Mouse (Mus musculus): ENCODE results near the gene Pdia3. TPM values are rescaled to one million over a fixed set of nuclear protein-coding genes. Genes with fewer than 3 reads are reported as not detected.

The Pdia3 gene
- polyA plus RNA-seq, 1 experiment from 2014 or later, result 339 TPM

GRCm38 (mm10) chr2:121418476-121418875 lies 4.9 kb downstream of the Pdia3 start:
- WGBS, result 86% methylated on average over 3 of the region's 3 CpGs

GRCm38 (mm10) chr2:121423166-121423565 lies 9.6 kb downstream of the Pdia3 start:
- Histone ChIP-seq H3K27ac (replicated peaks in 1 of 2; ENCODE audit: control insufficient read depth in 1 of 2, insufficient read depth in 1 of 2, low read depth in 2 of 2, low read length in 2 of 2) (no peak overlapping the region), H3K4me3 (ENCODE audit: control insufficient read depth in 1 of 2, insufficient read depth in 1 of 2, low read depth in 1 of 2, low read length in 2 of 2) (no peak overlapping the region), H3K9ac (ENCODE audit: low read length) (no peak overlapping the region), H3K4me1 (ENCODE audit: control insufficient read depth in 2 of 2, insufficient read depth in 2 of 2, low read length in 2 of 2) (no peaks in the 10 kb centered on the region), H3K4me2 (ENCODE audit: low read length) (no peak overlapping the region), H3K27me3 (ENCODE audit: control insufficient read depth, insufficient read depth, low read length) (no peaks in the 10 kb centered on the region), H3K36me3 (ENCODE audit: control insufficient read depth, insufficient read depth, low read length) (peaks cover 92% of the 10 kb centered on the region), H3K9me3 (ENCODE audit: control insufficient read depth, low read length) (no peaks in the 10 kb centered on the region)
- no peak for ATAC-seq (ENCODE audit: insufficient number of reproducible peaks, insufficient read depth, low FRiP score, low read depth)
- WGBS, result 89% methylated on average over 2 of the region's 2 CpGs

More at GRCm38 (mm10) chr2:121418476-121418875, 4.9 kb downstream of the Pdia3 start:
- Histone ChIP-seq H3K9me3 (ENCODE audit: control insufficient read depth, low read length) (no peaks in the 10 kb centered on the region), H3K27me3 (ENCODE audit: control insufficient read depth, insufficient read depth, low read length) (no peaks in the 10 kb centered on the region), H3K27ac (replicated peaks in 1 of 2; ENCODE audit: control insufficient read depth in 1 of 2, insufficient read depth in 1 of 2, low read depth in 2 of 2, low read length in 2 of 2) (no peak overlapping the region), H3K9ac (ENCODE audit: low read length) (no peak overlapping the region), H3K4me3 (ENCODE audit: control insufficient read depth in 1 of 2, insufficient read depth in 1 of 2, low read depth in 1 of 2, low read length in 2 of 2) (no peak overlapping the region), H3K4me1 (ENCODE audit: control insufficient read depth in 2 of 2, insufficient read depth in 2 of 2, low read length in 2 of 2) (peaks cover 3 to 23% of the 10 kb centered on the region in 2 experiments), H3K4me2 (ENCODE audit: low read length) (no peak overlapping the region), H3K36me3 (ENCODE audit: control insufficient read depth, insufficient read depth, low read length) (peaks cover 73% of the 10 kb centered on the region)
- no peak for ATAC-seq (ENCODE audit: insufficient number of reproducible peaks, insufficient read depth, low FRiP score, low read depth)

GRCm38 (mm10) chr2:121425890-121426289 lies 12.3 kb downstream of the Pdia3 start:
- no peak for ATAC-seq (ENCODE audit: insufficient number of reproducible peaks, insufficient read depth, low FRiP score, low read depth)
- Histone ChIP-seq H3K27ac (replicated peaks in 1 of 2; ENCODE audit: control insufficient read depth in 1 of 2, insufficient read depth in 1 of 2, low read depth in 2 of 2, low read length in 2 of 2) (no peak overlapping the region), H3K36me3 (ENCODE audit: control insufficient read depth, insufficient read depth, low read length) (peaks cover 98% of the 10 kb centered on the region), H3K9me3 (ENCODE audit: control insufficient read depth, low read length) (no peaks in the 10 kb centered on the region), H3K4me3 (ENCODE audit: control insufficient read depth in 1 of 2, insufficient read depth in 1 of 2, low read depth in 1 of 2, low read length in 2 of 2) (no peak overlapping the region), H3K9ac (ENCODE audit: low read length) (no peak overlapping the region), H3K4me1 (ENCODE audit: control insufficient read depth in 2 of 2, insufficient read depth in 2 of 2, low read length in 2 of 2) (no peaks in the 10 kb centered on the region), H3K4me2 (ENCODE audit: low read length) (no peak overlapping the region), H3K27me3 (ENCODE audit: control insufficient read depth, insufficient read depth, low read length) (no peaks in the 10 kb centered on the region)
- 87% methylated on average over 2 of the region's 2 CpGs for WGBS

GRCm38 (mm10) chr2:121434854-121435253 lies 21.3 kb downstream of the Pdia3 start:
- Histone ChIP-seq H3K36me3 (ENCODE audit: control insufficient read depth, insufficient read depth, low read length) (peaks cover 100% of the 10 kb centered on the region), H3K27ac (replicated peaks in 1 of 2; ENCODE audit: control insufficient read depth in 1 of 2, insufficient read depth in 1 of 2, low read depth in 2 of 2, low read length in 2 of 2) (no peak overlapping the region), H3K9ac (ENCODE audit: low read length) (no peak overlapping the region), H3K4me3 (ENCODE audit: control insufficient read depth in 1 of 2, insufficient read depth in 1 of 2, low read depth in 1 of 2, low read length in 2 of 2) (no peak overlapping the region), H3K4me2 (ENCODE audit: low read length) (no peak overlapping the region), H3K27me3 (ENCODE audit: control insufficient read depth, insufficient read depth, low read length) (no peaks in the 10 kb centered on the region), H3K4me1 (ENCODE audit: control insufficient read depth in 2 of 2, insufficient read depth in 2 of 2, low read length in 2 of 2) (no peaks in the 10 kb centered on the region), H3K9me3 (ENCODE audit: control insufficient read depth, low read length) (no peaks in the 10 kb centered on the region)
- WGBS, result 94% methylated on average over 1 of the region's 1 CpGs
- ATAC-seq (ENCODE audit: insufficient number of reproducible peaks, insufficient read depth, low FRiP score, low read depth), result no peak

GRCm38 (mm10) chr2:121439746-121440145 lies 26.2 kb downstream of the Pdia3 start:
- H3K4me1 ChIP-seq (ENCODE audit: control insufficient read depth in 2 of 2, insufficient read depth in 2 of 2, low read length in 2 of 2), result peaks cover 10 to 15% of the 10 kb centered on the region in 2 experiments; a peak in 3 of 4 replicates

GRCm38 (mm10) chr2:121440834-121441605 lies 27.4 kb downstream of the Pdia3 start:
- Histone ChIP-seq H3K9me3 (ENCODE audit: control insufficient read depth, low read length) (no peaks in the 10 kb centered on the region), H3K4me1 (ENCODE audit: control insufficient read depth in 2 of 2, insufficient read depth in 2 of 2, low read length in 2 of 2) (peaks cover 10 to 15% of the 10 kb centered on the region in 2 experiments; a peak in 3 of 4 replicates), H3K36me3 (ENCODE audit: control insufficient read depth, insufficient read depth, low read length) (peaks cover 39% of the 10 kb centered on the region), H3K27ac (replicated peaks in 1 of 2; ENCODE audit: control insufficient read depth in 1 of 2, insufficient read depth in 1 of 2, low read depth in 2 of 2, low read length in 2 of 2) (no peak overlapping the region), H3K9ac (ENCODE audit: low read length) (no peak overlapping the region), H3K4me2 (ENCODE audit: low read length) (no peak overlapping the region), H3K27me3 (ENCODE audit: control insufficient read depth, insufficient read depth, low read length) (no peaks in the 10 kb centered on the region), H3K4me3 (ENCODE audit: control insufficient read depth in 1 of 2, insufficient read depth in 1 of 2, low read depth in 1 of 2, low read length in 2 of 2) (no peak overlapping the region)
- 44% methylated on average over 5 of the region's 5 CpGs for WGBS
- no peak for ATAC-seq (ENCODE audit: insufficient number of reproducible peaks, insufficient read depth, low FRiP score, low read depth)

More at GRCm38 (mm10) chr2:121439746-121440145, 26.2 kb downstream of the Pdia3 start:
- no peak overlapping the region for H3K9ac ChIP-seq (ENCODE audit: low read length)
- H3K4me3 ChIP-seq (ENCODE audit: control insufficient read depth in 1 of 2, insufficient read depth in 1 of 2, low read depth in 1 of 2, low read length in 2 of 2), result no peak overlapping the region
- no peak for ATAC-seq (ENCODE audit: insufficient number of reproducible peaks, insufficient read depth, low FRiP score, low read depth)
- no peak overlapping the region for H3K27ac ChIP-seq (replicated peaks in 1 of 2; ENCODE audit: control insufficient read depth in 1 of 2, insufficient read depth in 1 of 2, low read depth in 2 of 2, low read length in 2 of 2)
- 65% methylated on average over 4 of the region's 4 CpGs for whole genome bisulfite sequencing
- H3K9me3 ChIP-seq (ENCODE audit: control insufficient read depth, low read length), result no peaks in the 10 kb centered on the region
- H3K4me2 ChIP-seq (ENCODE audit: low read length), result no peak overlapping the region
- no peaks in the 10 kb centered on the region for H3K27me3 ChIP-seq (ENCODE audit: control insufficient read depth, insufficient read depth, low read length)
- peaks cover 52% of the 10 kb centered on the region for H3K36me3 ChIP-seq (ENCODE audit: control insufficient read depth, insufficient read depth, low read length)

- ATAC-seq (ENCODE audit: insufficient number of reproducible peaks, insufficient read depth, low FRiP score, low read depth), result 0 out of 2 replicates have a peak, but pooled peaks have one; percentile 9
- peak overlapping the region; percentile 70 for H3K9ac ChIP-seq (ENCODE audit: low read length)
- H3K4me1 ChIP-seq (ENCODE audit: control insufficient read depth in 2 of 2, insufficient read depth in 2 of 2, low read length in 2 of 2), result peaks cover 10 to 15% of the 10 kb centered on the region in 2 experiments; a peak in 3 of 4 replicates
- peak overlapping the region; percentile 50 to 52 for H3K4me3 ChIP-seq (ENCODE audit: control insufficient read depth in 1 of 2, insufficient read depth in 1 of 2, low read depth in 1 of 2, low read length in 2 of 2)
- 10% methylated on average over 11 of the region's 11 CpGs for WGBS
- peaks cover 32% of the 10 kb centered on the region for H3K36me3 ChIP-seq (ENCODE audit: control insufficient read depth, insufficient read depth, low read length)
- H3K4me2 ChIP-seq (ENCODE audit: low read length), result peak overlapping the region; percentile 97
- no peak overlapping the region for H3K27ac ChIP-seq (replicated peaks in 1 of 2; ENCODE audit: control insufficient read depth in 1 of 2, insufficient read depth in 1 of 2, low read depth in 2 of 2, low read length in 2 of 2)
- no peaks in the 10 kb centered on the region for H3K27me3 ChIP-seq (ENCODE audit: control insufficient read depth, insufficient read depth, low read length)
- no peaks in the 10 kb centered on the region for H3K9me3 ChIP-seq (ENCODE audit: control insufficient read depth, low read length)
These were observed 28.2 kb downstream of the Pdia3 start for GRCm38 (mm10) chr2:121441800-121442199.

Data from heart, embryonic 14.5 days (tissue).